Mouse (Mus musculus) retina, embryonic 14.5 days (tissue): ENCODE data around the gene Gm8246.
"Not testable (repeated sequence)": the region's sequence is repeated elsewhere in the genome, so short reads cannot be mapped to it uniquely, and the experiment has no call there.

Source experiments
- DNase-seq: peaks from one replicate; pipeline ENCODE4 v3.0.0-alpha.2; 2015; ENCODE audit warnings: low spot score

Gene Gm8246

DNA sequence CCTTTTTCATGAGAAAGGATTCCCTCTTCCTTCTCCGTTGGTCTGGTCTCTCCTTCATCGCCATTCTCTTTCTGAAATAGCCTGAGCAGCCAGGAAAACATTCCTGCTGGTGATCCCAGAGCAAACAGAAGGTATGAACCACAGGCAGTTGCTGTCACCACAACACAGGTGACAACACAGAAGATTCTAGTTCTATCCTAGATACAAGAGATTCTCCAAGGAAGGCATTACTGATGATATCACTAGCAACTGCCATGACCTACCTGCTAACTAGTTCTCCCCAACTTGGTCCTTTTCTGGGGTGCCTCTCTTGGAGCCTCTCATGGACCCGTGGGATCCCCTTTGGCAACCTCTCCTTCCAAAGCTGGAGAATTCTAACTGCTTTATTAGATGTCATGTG, at the start of gene Gm8246:
Gm8246 (minus strand) TSS at position 101 of the 400 bp plus-strand sequence.
- not testable (repeated sequence) for DNase-seq

- not testable (repeated sequence) for DNase-seq
These were observed 23.7 kb upstream of the Gm8246 start, which contains the start of gene Gm3488 for GRCm38 (mm10) chr14:5501374-5501773. TSS of gene Gm3488 (plus strand) at chr14:5501674.

GRCm38 (mm10) chr14:5483907-5484306, 6.3 kb upstream of the Gm8246 start, which contains the start of gene Gm3187:
TSS of gene Gm3187 (plus strand) at chr14:5484207.
- DNase-seq, result not testable (repeated sequence)

DNA sequence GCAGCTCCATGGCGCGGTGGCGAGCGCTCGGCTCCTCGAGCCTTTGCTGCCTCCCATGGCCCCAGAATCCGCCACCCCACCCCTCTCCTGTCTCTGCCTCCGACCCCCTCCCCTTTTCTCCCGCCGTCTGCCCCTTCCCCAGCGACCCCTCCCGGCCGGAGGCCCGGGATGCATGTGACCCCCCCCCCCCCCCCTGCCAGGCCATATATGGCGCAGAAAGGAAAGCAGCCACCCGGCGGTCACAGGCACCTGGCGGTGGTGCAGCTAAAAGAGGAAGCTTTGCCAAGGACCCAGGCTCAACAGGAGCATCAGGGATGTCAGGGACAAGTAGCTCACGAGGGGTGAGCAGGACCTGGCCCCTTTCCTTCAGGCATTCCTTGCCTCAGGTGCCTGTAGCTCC, 17.2 kb downstream of the Gm8246 start:
- DNase-seq, result not testable (repeated sequence)

DNA sequence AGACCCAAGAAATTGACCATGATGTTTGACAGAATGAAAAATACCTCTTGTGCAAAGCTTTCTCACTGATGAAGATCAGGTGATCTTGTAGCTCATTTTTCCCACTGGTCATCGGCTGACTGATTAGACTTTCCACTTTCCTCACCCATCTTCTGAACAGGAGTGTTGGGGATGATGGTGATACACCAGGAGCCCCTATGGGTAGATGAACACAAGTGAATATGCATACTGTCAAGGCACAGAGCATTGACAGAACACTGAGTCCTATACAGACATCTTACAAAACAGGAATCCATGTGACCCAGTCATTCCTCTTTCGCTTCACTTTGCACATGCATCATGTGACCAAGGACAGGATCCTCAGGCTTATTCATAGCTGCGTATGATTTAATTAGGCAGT, 22.3 kb downstream of the Gm8246 start, which contains the start of gene Gm3194:
Gm3194 (minus strand) TSS at position 101 of the 400 bp plus-strand sequence.
- DNase-seq, result not testable (repeated sequence)
